Mouse (Mus musculus) urinary bladder, adult 18-20 months (tissue): ENCODE data around the gene Isy1.
"Not testable (repeated sequence)": the region's sequence is repeated elsewhere in the genome, so short reads cannot be mapped to it uniquely, and the experiment has no call there.

Experiments
- DNase-seq, 2 experiments: peaks; one replicate each; pipeline ENCODE4 v3.0.0; 2022; ENCODE audit warnings: low spot score in 2 of 2, mixed read lengths in 2 of 2

Isy1 gene

GRCm38 (mm10) chr6:87779174-87780165, 59.1 kb downstream of the Isy1 start:
- DNase-seq, result no peak

GRCm38 (mm10) chr6:87778294-87779173, 60.1 kb downstream of the Isy1 start:
- DNase-seq, result no peak

GRCm38 (mm10) chr6:87777842-87778241, 60.8 kb downstream of the Isy1 start, which contains the start of gene Gp9:
Gene Gp9, plus strand, starts transcription at chr6:87778072.
- no peak for DNase-seq

GRCm38 (mm10) chr6:87776663-87777062, 61.9 kb downstream of the Isy1 start:
- DNase-seq, result no peak

GRCm38 (mm10) chr6:87775588-87776245, 62.9 kb downstream of the Isy1 start:
- DNase-seq, result no peak

GRCm38 (mm10) chr6:87774909-87775308, 63.7 kb downstream of the Isy1 start:
- no peak for DNase-seq

- DNase-seq, result no peak
These were observed 64.1 kb downstream of the Isy1 start for GRCm38 (mm10) chr6:87774466-87774865.

- DNase-seq, result no peak
These were observed 68.0 kb downstream of the Isy1 start for GRCm38 (mm10) chr6:87770626-87771025.

- not testable (repeated sequence) for DNase-seq
These were observed 74.3 kb downstream of the Isy1 start for GRCm38 (mm10) chr6:87764296-87764695.
